Mouse (Mus musculus): ENCODE measurements around the gene Tifab. TPM values are rescaled to one million over a fixed set of nuclear protein-coding genes. Genes with fewer than 3 reads are reported as not detected.

Tifab gene
- total RNA-seq, 1 experiment from 2014 or later = 5.0 TPM

- ATAC-seq (replicated peaks in 1 of 2; ENCODE audit: insufficient read depth in 1 of 2, low FRiP score in 2 of 2, low TSS enrichment in 1 of 2, low read depth in 1 of 2, poor library complexity in 2 of 2, severe bottlenecking in 2 of 2) = no peak
Measured at GRCm38 (mm10) chr13:56129014-56129413, 49.7 kb downstream of the Tifab start.

DNA sequence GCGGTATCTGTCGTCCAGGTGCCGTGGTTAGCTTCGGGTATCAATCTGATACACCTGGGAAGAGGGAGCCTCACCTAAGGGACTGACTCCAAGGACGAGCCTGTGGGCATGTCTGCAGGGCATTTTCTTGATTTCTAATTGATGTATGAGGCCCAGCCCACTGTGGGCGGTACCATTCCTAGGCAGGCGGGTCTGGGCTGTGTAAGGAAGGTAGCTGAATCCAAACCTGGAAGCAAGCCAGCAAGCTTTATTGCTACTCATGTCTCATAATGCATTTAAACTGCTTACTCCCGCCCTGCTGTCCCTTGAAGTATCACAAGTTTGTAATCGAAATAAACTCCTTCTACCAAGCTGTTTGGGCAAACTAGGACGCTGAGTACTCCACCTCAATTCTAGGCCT is 53.1 kb downstream of the Tifab start:
- ATAC-seq (replicated peaks in 1 of 2; ENCODE audit: insufficient read depth in 1 of 2, low FRiP score in 2 of 2, low TSS enrichment in 1 of 2, low read depth in 1 of 2, poor library complexity in 2 of 2, severe bottlenecking in 2 of 2) = no peak

Other genes with a start within 250 kb of the Tifab start
- gene H2afy, start 42.5 kb downstream of the Tifab start, total RNA-seq (2017) = 1,843 and 2,010 TPM in 2 replicates
- gene Neurog1, start 73.3 kb upstream of the Tifab start, total RNA-seq (2017) = not detected in 2 replicates
- gene Cxcl14, start 117.7 kb upstream of the Tifab start, total RNA-seq (2017) = 0.84 TPM in 1 of 2 replicates, not detected in the other
- gene Gm3045, start 247.7 kb upstream of the Tifab start, total RNA-seq (2017) = not detected in 2 replicates